Mouse (Mus musculus) cerebellum, postnatal 36 days (tissue): ENCODE results near the gene Tshz2.

ENCODE experiments used
- DNase-seq, 2 experiments: peaks; one replicate each; pipeline ENCODE4 v3.0.0; 2021 to 2022; ENCODE audit warnings: mixed read lengths in 2 of 2

Gene Tshz2

GRCm38 (mm10) chr2:169633491-169634289 lies 877 bp downstream of the Tshz2 start:
- DNase-seq = peak in 1 of 2 experiments; percentile 6

GRCm38 (mm10) chr2:169634619-169635382 lies 2.0 kb downstream of the Tshz2 start:
- DNase-seq = no peak

GRCm38 (mm10) chr2:169635428-169635827 lies 2.6 kb downstream of the Tshz2 start:
- no peak for DNase-seq

- DNase-seq = no peak
These were observed 3.6 kb downstream of the Tshz2 start for GRCm38 (mm10) chr2:169636414-169636813.

- DNase-seq = no peak
These were observed 8.7 kb downstream of the Tshz2 start for GRCm38 (mm10) chr2:169641547-169641946.

- no peak for DNase-seq
These were observed 9.6 kb downstream of the Tshz2 start for GRCm38 (mm10) chr2:169642420-169642819.

GRCm38 (mm10) chr2:169647091-169647490 lies 14.3 kb downstream of the Tshz2 start:
- DNase-seq = no peak

GRCm38 (mm10) chr2:169649262-169649885 lies 16.6 kb downstream of the Tshz2 start:
- no peak for DNase-seq

- no peak for DNase-seq
These were observed 20.5 kb downstream of the Tshz2 start for GRCm38 (mm10) chr2:169653282-169653681.

GRCm38 (mm10) chr2:169663792-169664191 lies 31.0 kb downstream of the Tshz2 start:
- DNase-seq = no peak

- no peak for DNase-seq
These were observed 38.5 kb downstream of the Tshz2 start for GRCm38 (mm10) chr2:169671264-169671663.

GRCm38 (mm10) chr2:169673786-169674185 lies 41.0 kb downstream of the Tshz2 start:
- no peak for DNase-seq

GRCm38 (mm10) chr2:169674209-169674608 lies 41.4 kb downstream of the Tshz2 start:
- no peak for DNase-seq

GRCm38 (mm10) chr2:169679264-169679663 lies 46.5 kb downstream of the Tshz2 start:
- no peak for DNase-seq

GRCm38 (mm10) chr2:169679951-169680350 lies 47.1 kb downstream of the Tshz2 start:
- no peak for DNase-seq

GRCm38 (mm10) chr2:169685260-169685659 lies 52.4 kb downstream of the Tshz2 start:
- no peak for DNase-seq

GRCm38 (mm10) chr2:169685747-169686146 lies 52.9 kb downstream of the Tshz2 start:
- DNase-seq = no peak

- DNase-seq = no peak
These were observed 54.1 kb downstream of the Tshz2 start for GRCm38 (mm10) chr2:169686697-169687430.

GRCm38 (mm10) chr2:169690054-169690453 lies 57.2 kb downstream of the Tshz2 start:
- no peak for DNase-seq

GRCm38 (mm10) chr2:169694494-169694893 lies 61.7 kb downstream of the Tshz2 start:
- DNase-seq = no peak

- no peak for DNase-seq
These were observed 62.2 kb downstream of the Tshz2 start for GRCm38 (mm10) chr2:169695025-169695424.

- DNase-seq = no peak
These were observed 66.3 kb downstream of the Tshz2 start for GRCm38 (mm10) chr2:169699141-169699540.
